Mouse (Mus musculus): ENCODE results near the gene Tars2. TPM values are rescaled to one million over a fixed set of nuclear protein-coding genes. Genes with fewer than 3 reads are reported as not detected.
"Not testable (repeated sequence)": the region's sequence is repeated elsewhere in the genome, so short reads cannot be mapped to it uniquely, and the experiment has no call there.

Tars2 gene
- total and polyA plus RNA-seq, 3 experiments = 59.8 to 97.6 (median 71.1) TPM

GRCm38 (mm10) chr3:95807630-95808029, 47.6 kb upstream of the Tars2 start:
- H3K79me2 ChIP-seq (replicated peaks; ENCODE audit: control insufficient read depth, extremely low read depth, insufficient read depth, poor library complexity, severe bottlenecking) = peaks cover 66% of the 10 kb centered on the region
- TF ChIP-seq CTCF (conservative IDR thresholded peaks at IDR 0.05 in 1 of 2, IDR thresholded peaks at IDR 0.05 in 1 of 2; ENCODE audit: low read depth in 2 of 2, low read length in 2 of 2) = 0 out of 4 replicates have a peak, but pooled peaks of 1 of the 2 experiments have one; percentile 6
- DNase-seq (ENCODE audit: extremely low read depth); H3K27me3 ChIP-seq (replicated peaks); H3K9me3 ChIP-seq (replicated peaks; ENCODE audit: low read length); H3K9ac ChIP-seq (ENCODE audit: insufficient read depth, low read depth); dilution Hi-C loops (cut with MboI; ENCODE audit: extremely low pct_ligation_motif_present, extremely low pct_unique_long_range_greater_than_20kb, low sequenced_read_pairs); H3K27ac ChIP-seq (ENCODE audit: insufficient read depth, low read depth); in situ Hi-C loops (cut with MboI; ENCODE audit: low pct_ligation_motif_present, low pct_unique_long_range_greater_than_20kb, low sequenced_read_pairs); H3K4me3 ChIP-seq (replicated peaks in 1 of 3; ENCODE audit: low read depth in 2 of 3, low read length in 2 of 3, poor library complexity in 1 of 3); H3K4me2 ChIP-seq (ENCODE audit: insufficient read depth, low read depth, poor library complexity, severe bottlenecking); H3K4me1 ChIP-seq (ENCODE audit: control insufficient read depth in 1 of 2, insufficient read depth in 2 of 2): not testable (repeated sequence)
- peaks cover 13 to 60% of the 10 kb centered on the region in 2 experiments for H3K36me3 ChIP-seq (replicated peaks in 1 of 2; ENCODE audit: control insufficient read depth in 1 of 2, insufficient read depth in 1 of 2, low read length in 1 of 2)

DNA sequence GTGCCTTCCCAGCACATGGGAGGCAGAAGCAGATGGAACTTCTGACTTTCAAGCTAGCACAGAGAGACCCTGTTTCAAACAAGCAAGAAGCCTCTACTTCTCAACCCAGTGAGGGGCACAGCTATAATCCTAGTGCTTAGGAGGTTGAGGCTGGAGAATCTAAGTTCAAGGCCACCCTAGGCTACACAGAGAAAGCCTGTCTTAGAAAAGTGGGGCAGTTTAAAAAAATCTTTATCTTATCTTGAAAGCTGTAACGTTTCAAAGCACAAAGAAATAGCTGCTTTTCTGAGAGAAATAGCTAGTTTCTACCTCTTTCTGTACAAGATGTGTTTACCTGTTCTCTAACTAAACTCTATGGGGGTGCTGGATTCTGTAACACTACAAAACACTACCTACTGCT, 46.7 kb upstream of the Tars2 start:
- DNase-seq (ENCODE audit: extremely low read depth) = no peak
- Histone ChIP-seq H3K4me1 (ENCODE audit: control insufficient read depth in 1 of 2, insufficient read depth in 2 of 2) (no peaks in the 10 kb centered on the region; a peak in 1 of 4 replicates), H3K4me3 (replicated peaks in 1 of 3; ENCODE audit: low read depth in 2 of 3, low read length in 2 of 3, poor library complexity in 1 of 3) (no peak overlapping the region), H3K9ac (ENCODE audit: insufficient read depth, low read depth) (no peak overlapping the region), H3K27me3 (replicated peaks) (no peaks in the 10 kb centered on the region), H3K36me3 (replicated peaks in 1 of 2; ENCODE audit: control insufficient read depth in 1 of 2, insufficient read depth in 1 of 2, low read length in 1 of 2) (peaks cover 13 to 61% of the 10 kb centered on the region in 2 experiments), H3K27ac (ENCODE audit: insufficient read depth, low read depth) (no peak overlapping the region), H3K9me3 (replicated peaks; ENCODE audit: low read length) (no peaks in the 10 kb centered on the region), H3K79me2 (replicated peaks; ENCODE audit: control insufficient read depth, extremely low read depth, insufficient read depth, poor library complexity, severe bottlenecking) (peaks cover 65% of the 10 kb centered on the region), H3K4me2 (ENCODE audit: insufficient read depth, low read depth, poor library complexity, severe bottlenecking) (no peak overlapping the region)
- in situ Hi-C loops (cut with MboI; ENCODE audit: low pct_ligation_motif_present, low pct_unique_long_range_greater_than_20kb, low sequenced_read_pairs) (no loop called here), dilution Hi-C loops (cut with MboI; ENCODE audit: extremely low pct_ligation_motif_present, extremely low pct_unique_long_range_greater_than_20kb, low sequenced_read_pairs) (no loop called here)
- TF ChIP-seq MYC (IDR thresholded peaks at IDR 0.05; ENCODE audit: low read depth, low read length) (no peak), MAFK (IDR thresholded peaks at IDR 0.05; ENCODE audit: insufficient replicate concordance, low read length) (no peak), ELF1 (IDR thresholded peaks at IDR 0.05; ENCODE audit: low read depth, low read length) (no peak), CHD2 (IDR thresholded peaks at IDR 0.05; ENCODE audit: low read length) (no peak), JUND (conservative IDR thresholded peaks at IDR 0.05; ENCODE audit: low read depth, low read length) (no peak), MEF2A (IDR thresholded peaks at IDR 0.05; ENCODE audit: borderline replicate concordance, low read depth, low read length) (no peak), IRF4 (IDR thresholded peaks at IDR 0.05; ENCODE audit: low read depth, low read length) (no peak), RCOR1 (conservative IDR thresholded peaks at IDR 0.05; ENCODE audit: low read depth, low read length) (no peak), POLR2AphosphoS2 (IDR thresholded peaks at IDR 0.05; ENCODE audit: low read depth, low read length) (no peak), POLR2A (IDR thresholded peaks at IDR 0.05; ENCODE audit: low read depth, low read length) (no peak), MAZ (IDR thresholded peaks at IDR 0.05; ENCODE audit: low read depth, low read length) (no peak), ZC3H11A (IDR thresholded peaks at IDR 0.05; ENCODE audit: low read depth, low read length) (no peak), ETS1 (conservative IDR thresholded peaks at IDR 0.05; ENCODE audit: low read depth, low read length) (no peak), KAT2A (IDR thresholded peaks at IDR 0.05; ENCODE audit: insufficient replicate concordance, low read length) (no peak), CTCF (conservative IDR thresholded peaks at IDR 0.05 in 1 of 2, IDR thresholded peaks at IDR 0.05 in 1 of 2; ENCODE audit: low read depth in 2 of 2, low read length in 2 of 2) (no peak), E2F4 (IDR thresholded peaks at IDR 0.05; ENCODE audit: insufficient replicate concordance, low read depth, low read length) (no peak), TCF12 (IDR thresholded peaks at IDR 0.05; ENCODE audit: low read depth, low read length) (no peak)

Measured in CH12.LX (cell line).